Mouse (Mus musculus) limb, embryonic 10.5 days (tissue): ENCODE measurements around the gene Coq8b. TPM values are rescaled to one million over a fixed set of nuclear protein-coding genes. Genes with fewer than 3 reads are reported as not detected.

ENCODE experiments used
- DNase-seq: peaks from one replicate; pipeline ENCODE4 v3.0.0-alpha.2; 2017; ENCODE audit warnings: low spot score
- H3K27ac ChIP-seq: fragments of 300-500 bp; sonication (generic); 2 replicates; pipeline ENCODE4 v1.5.1; 2016; ENCODE audit warnings: mild to moderate bottlenecking
- H3K27me3 ChIP-seq: fragments of 300-500 bp; sonication (generic); 2 replicates; pipeline ENCODE4 v1.6.1; 2016; ENCODE audit warnings: low read depth, mild to moderate bottlenecking; ENCODE audit not compliant: poor library complexity, severe bottlenecking
- H3K36me3 ChIP-seq: fragments of 300-500 bp; sonication (generic); 2 replicates; pipeline ENCODE4 v1.6.1; 2016; ENCODE audit warnings: mild to moderate bottlenecking, moderate library complexity
- H3K4me1 ChIP-seq: fragments of 300-500 bp; sonication (generic); 2 replicates; pipeline ENCODE4 v1.6.1; 2016
- H3K4me3 ChIP-seq: fragments of 300-500 bp; sonication (generic); 2 replicates; pipeline ENCODE4 v1.5.1; 2016; ENCODE audit warnings: mild to moderate bottlenecking, moderate library complexity
- H3K9me3 ChIP-seq: fragments of 300-500 bp; sonication (generic); replicated peaks from 2 replicates; pipeline ENCODE4 v1.6.1; 2016; ENCODE audit warnings: mild to moderate bottlenecking
- WGBS: fragments of 180-500 bp; shearing (Covaris S2); methylation state at CpG from one replicate; pipeline ENCODE4 v1.1.7; 2016; 5-methylcytosine and 5-hydroxymethylcytosine counted together
- polyA plus RNA-seq: library from polyadenylated mRNA; unstranded; fragments of >200 nt; fragmentation: Nextera tagmentation; extraction: Ambion mirVana; gene quantifications from 2 replicates; pipeline ENCODE4 v1.2.1, GENCODE M21; 2016

Coq8b gene
- polyA plus RNA-seq, result 16.3 and 16.4 TPM in 2 replicates

GRCm38 (mm10) chr7:27232781-27233281 is at the start of gene Coq8b:
TSS of gene Coq8b (plus strand) at chr7:27233023.
- Histone ChIP-seq H3K27ac (peak within 1 kb of the TSS; percentile 85), H3K9me3 (no peaks in the 10 kb centered on the region), H3K27me3 (no peaks in the 10 kb centered on the region), H3K4me1 (peaks cover 13% of the 10 kb centered on the region), H3K4me3 (peak within 1 kb of the TSS; percentile 61), H3K36me3 (peaks cover 6% of the 10 kb centered on the region)
- peak; percentile 95 for DNase-seq
- under 1% methylated on average over 25 of the region's 25 CpGs for WGBS

GRCm38 (mm10) chr7:27184964-27185363 is 47.9 kb upstream of the Coq8b start:
- H3K27me3 ChIP-seq, result no peaks in the 10 kb centered on the region
- no peaks in the 10 kb centered on the region for H3K9me3 ChIP-seq
- DNase-seq, result peak; percentile 71
- H3K4me1 ChIP-seq, result no peaks in the 10 kb centered on the region
- WGBS, result 74% methylated on average over 3 of the region's 3 CpGs
- peaks cover 72% of the 10 kb centered on the region for H3K36me3 ChIP-seq
- no peak overlapping the region for H3K27ac ChIP-seq
- H3K4me3 ChIP-seq, result no peak overlapping the region

GRCm38 (mm10) chr7:27185986-27186385 is 46.8 kb upstream of the Coq8b start:
- no peaks in the 10 kb centered on the region for H3K9me3 ChIP-seq
- H3K27me3 ChIP-seq, result no peaks in the 10 kb centered on the region
- no peak for DNase-seq
- WGBS, result 94% methylated on average over 5 of the region's 5 CpGs
- H3K4me3 ChIP-seq, result no peak overlapping the region
- no peak overlapping the region for H3K27ac ChIP-seq
- peaks cover 82% of the 10 kb centered on the region for H3K36me3 ChIP-seq
- H3K4me1 ChIP-seq, result no peaks in the 10 kb centered on the region

- no peaks in the 10 kb centered on the region for H3K9me3 ChIP-seq
- H3K36me3 ChIP-seq, result peaks cover 99% of the 10 kb centered on the region
- no peak overlapping the region for H3K4me3 ChIP-seq
- no peaks in the 10 kb centered on the region for H3K27me3 ChIP-seq
- no peak overlapping the region for H3K27ac ChIP-seq
- peaks cover 6% of the 10 kb centered on the region for H3K4me1 ChIP-seq
- DNase-seq, result no peak
- 97% methylated on average over 10 of the region's 10 CpGs for WGBS
These were observed 43.4 kb upstream of the Coq8b start for GRCm38 (mm10) chr7:27189271-27189931.

GRCm38 (mm10) chr7:27192434-27192833 is 40.4 kb upstream of the Coq8b start:
- Histone ChIP-seq H3K27ac (no peak overlapping the region), H3K4me1 (peaks cover 22% of the 10 kb centered on the region), H3K36me3 (peaks cover 81% of the 10 kb centered on the region), H3K27me3 (no peaks in the 10 kb centered on the region), H3K4me3 (no peak overlapping the region), H3K9me3 (no peaks in the 10 kb centered on the region)
- 92% methylated on average over 5 of the region's 5 CpGs for WGBS
- no peak for DNase-seq

GRCm38 (mm10) chr7:27193731-27194130 is 39.1 kb upstream of the Coq8b start:
- no peaks in the 10 kb centered on the region for H3K27me3 ChIP-seq
- 89% methylated on average over 4 of the region's 4 CpGs for WGBS
- peaks cover 22% of the 10 kb centered on the region for H3K4me1 ChIP-seq
- H3K9me3 ChIP-seq, result no peaks in the 10 kb centered on the region
- 0 out of 2 replicates have a peak overlapping the region, but pooled peaks have one; percentile 4 for H3K4me3 ChIP-seq
- DNase-seq, result no peak
- H3K36me3 ChIP-seq, result peaks cover 79% of the 10 kb centered on the region
- no peak overlapping the region for H3K27ac ChIP-seq

- Histone ChIP-seq H3K36me3 (peaks cover 68% of the 10 kb centered on the region), H3K4me1 (peaks cover 22% of the 10 kb centered on the region), H3K9me3 (no peaks in the 10 kb centered on the region), H3K27ac (peak within 1 kb of the TSS; percentile 98), H3K4me3 (peak within 1 kb of the TSS; percentile 92), H3K27me3 (no peaks in the 10 kb centered on the region)
- DNase-seq, result peak; percentile 95
- WGBS, result under 1% methylated on average over 64 of the region's 64 CpGs
These were observed 36.9 kb upstream of the Coq8b start, which contains the start of the genes BC024978 and Snrpa for GRCm38 (mm10) chr7:27195681-27196611. TSS of gene BC024978 (plus strand) at chr7:27195781. TSS of gene Snrpa (minus strand) at chr7:27196271.

- peak overlapping the region; percentile 56 for H3K27ac ChIP-seq
- DNase-seq, result no peak
- WGBS, result 89% methylated on average over 3 of the region's 3 CpGs
- H3K4me3 ChIP-seq, result no peak overlapping the region
- H3K9me3 ChIP-seq, result no peaks in the 10 kb centered on the region
- no peaks in the 10 kb centered on the region for H3K27me3 ChIP-seq
- peaks cover 66% of the 10 kb centered on the region for H3K36me3 ChIP-seq
- H3K4me1 ChIP-seq, result peaks cover 22% of the 10 kb centered on the region
These were observed 35.7 kb upstream of the Coq8b start for GRCm38 (mm10) chr7:27197136-27197535.

- Histone ChIP-seq H3K9me3 (no peaks in the 10 kb centered on the region), H3K27me3 (no peaks in the 10 kb centered on the region), H3K4me1 (peaks cover 22% of the 10 kb centered on the region), H3K4me3 (no peak overlapping the region), H3K36me3 (peaks cover 66% of the 10 kb centered on the region), H3K27ac (no peak overlapping the region)
- DNase-seq, result no peak
- WGBS, result 95% methylated on average over 8 of the region's 8 CpGs
These were observed 35.2 kb upstream of the Coq8b start for GRCm38 (mm10) chr7:27197634-27198033.

- Histone ChIP-seq H3K9me3 (no peaks in the 10 kb centered on the region), H3K27me3 (no peaks in the 10 kb centered on the region), H3K4me1 (peaks cover 22% of the 10 kb centered on the region), H3K4me3 (no peak overlapping the region), H3K36me3 (peaks cover 66% of the 10 kb centered on the region), H3K27ac (no peak overlapping the region)
- DNase-seq, result no peak
These were observed 34.5 kb upstream of the Coq8b start for GRCm38 (mm10) chr7:27198355-27198754.

- Histone ChIP-seq H3K9me3 (no peaks in the 10 kb centered on the region), H3K36me3 (peaks cover 66% of the 10 kb centered on the region), H3K4me3 (no peak overlapping the region), H3K27me3 (no peaks in the 10 kb centered on the region), H3K4me1 (peaks cover 19% of the 10 kb centered on the region), H3K27ac (no peak overlapping the region)
- no peak for DNase-seq
- WGBS, result 93% methylated on average over 8 of the region's 8 CpGs
These were observed 34.0 kb upstream of the Coq8b start for GRCm38 (mm10) chr7:27198779-27199178.

GRCm38 (mm10) chr7:27203730-27204449 is 28.9 kb upstream of the Coq8b start:
- no peaks in the 10 kb centered on the region for H3K9me3 ChIP-seq
- H3K27me3 ChIP-seq, result no peaks in the 10 kb centered on the region
- no peaks in the 10 kb centered on the region for H3K4me1 ChIP-seq
- peaks cover 79% of the 10 kb centered on the region for H3K36me3 ChIP-seq
- WGBS, result 96% methylated on average over 8 of the region's 8 CpGs
- no peak overlapping the region for H3K27ac ChIP-seq
- DNase-seq, result no peak
- H3K4me3 ChIP-seq, result no peak overlapping the region
